Mouse (Mus musculus) layer of hippocampus, adult 9-11 months (tissue): ENCODE data around the gene Vmn2r34.
"Not testable (repeated sequence)": the region's sequence is repeated elsewhere in the genome, so short reads cannot be mapped to it uniquely, and the experiment has no call there.

Experiments
- DNase-seq: peaks from one replicate; pipeline ENCODE4 v3.0.0; 2022

Gene Vmn2r34

GRCm38 (mm10) chr7:7689413-7689812, at the start of gene Vmn2r34:
Vmn2r34 (minus strand) TSS chr7:7689513.
- not testable (repeated sequence) for DNase-seq

GRCm38 (mm10) chr7:7674032-7674431, 15.3 kb downstream of the Vmn2r34 start:
- DNase-seq: not testable (repeated sequence)
